Mouse (Mus musculus) kidney, embryonic 14.5 days (tissue): ENCODE data around the gene Wwp2. TPM values are rescaled to one million over a fixed set of nuclear protein-coding genes. Genes with fewer than 3 reads are reported as not detected.

ENCODE experiments used
- ATAC-seq: fragments of 200-750 bp; cut with Nextera tagmentation; 2 replicates; pipeline ENCODE4 v1.8.0; 2017; ENCODE audit warnings: moderate number of reproducible peaks, mild to moderate bottlenecking, moderate TSS enrichment, moderate library complexity; ENCODE audit not compliant: low FRiP score, low TSS enrichment
- H3K27ac ChIP-seq: fragments of 300-500 bp; sonication (generic); 2 replicates; pipeline ENCODE4 v1.5.1; 2014; ENCODE audit warnings: low read depth, mild to moderate bottlenecking, low read length, moderate library complexity, mixed read lengths
- H3K27me3 ChIP-seq: fragments of 300-500 bp; sonication (generic); 2 replicates; pipeline ENCODE4 v1.6.1; 2014; ENCODE audit warnings: mild to moderate bottlenecking, low read length; ENCODE audit not compliant: control insufficient read depth, insufficient read depth
- H3K36me3 ChIP-seq: fragments of 300-500 bp; sonication (generic); 2 replicates; pipeline ENCODE4 v1.6.1; 2014; ENCODE audit warnings: low read length, mixed read lengths; ENCODE audit not compliant: control insufficient read depth, insufficient read depth
- H3K4me1 ChIP-seq: fragments of 300-500 bp; sonication (generic); 2 replicates; pipeline ENCODE4 v1.6.1; 2014; ENCODE audit warnings: low read length, mixed read lengths; ENCODE audit not compliant: control insufficient read depth, insufficient read depth
- H3K4me2 ChIP-seq: fragments of 300-500 bp; sonication (generic); replicated peaks from 2 replicates; pipeline ENCODE4 v1.6.1; 2014; ENCODE audit warnings: low read depth, mild to moderate bottlenecking, low read length
- H3K4me3 ChIP-seq: fragments of 300-500 bp; sonication (generic); 2 replicates; pipeline ENCODE4 v1.5.1; 2014; ENCODE audit warnings: mild to moderate bottlenecking, low read length
- H3K9ac ChIP-seq: fragments of 300-500 bp; sonication (generic); 2 replicates; pipeline ENCODE4 v1.6.1; 2014; ENCODE audit warnings: low read depth, mild to moderate bottlenecking, low read length, moderate library complexity
- H3K9me3 ChIP-seq: fragments of 300-500 bp; sonication (generic); 2 replicates; pipeline ENCODE4 v1.6.1; 2016; ENCODE audit warnings: low read length; ENCODE audit not compliant: control insufficient read depth
- WGBS: fragments of 180-500 bp; shearing (Covaris S2); extraction: QIAGEN DNeasy Blood & Tissue Kit; methylation state at CpG from one replicate; pipeline ENCODE4 v1.1.7; 2014; 5-methylcytosine and 5-hydroxymethylcytosine counted together
- polyA plus RNA-seq: library from polyadenylated mRNA; unstranded; fragments of >200 nt; fragmentation: Nextera tagmentation; extraction: Ambion mirVana; gene quantifications from 2 replicates; pipeline ENCODE4 v1.2.1, GENCODE M21; 2014

Wwp2 gene
- polyA plus RNA-seq, 1 experiment from 2014 or later, result 43.7 TPM

GRCm38 (mm10) chr8:107399495-107399894 lies 36.7 kb upstream of the Wwp2 start:
- Histone ChIP-seq H3K4me1 (peaks cover 10% of the 10 kb centered on the region; the same call in 1 of the 2 replicates), H3K36me3 (no peaks in the 10 kb centered on the region)
- 27% methylated on average over 9 of the region's 9 CpGs for WGBS

GRCm38 (mm10) chr8:107401866-107402265 lies 34.3 kb upstream of the Wwp2 start:
- Histone ChIP-seq H3K4me2 (no peak overlapping the region; the same call in 1 of the 2 replicates), H3K27me3 (no peaks in the 10 kb centered on the region), H3K36me3 (no peaks in the 10 kb centered on the region), H3K4me1 (peaks cover 10% of the 10 kb centered on the region; the same call in 1 of the 2 replicates), H3K9ac (no peak overlapping the region), H3K9me3 (no peaks in the 10 kb centered on the region), H3K4me3 (no peak overlapping the region), H3K27ac (no peak overlapping the region; the same call in 1 of the 2 replicates)
- ATAC-seq, result no peak
- WGBS, result 78% methylated on average over 5 of the region's 5 CpGs

More at GRCm38 (mm10) chr8:107399495-107399894, 36.7 kb upstream of the Wwp2 start:
- Histone ChIP-seq H3K27me3 (no peaks in the 10 kb centered on the region), H3K27ac (no peak overlapping the region), H3K9me3 (no peaks in the 10 kb centered on the region), H3K4me3 (no peak overlapping the region), H3K9ac (no peak overlapping the region), H3K4me2 (no peak overlapping the region)
- ATAC-seq, result no peak

- no peaks in the 10 kb centered on the region; the same call in 1 of the 2 replicates for H3K36me3 ChIP-seq
- 9% methylated on average over 22 of the region's 22 CpGs for WGBS
- H3K4me2 ChIP-seq, result peak within 1 kb of the TSS; percentile 36
- H3K4me3 ChIP-seq, result peak within 1 kb of the TSS; percentile 22
- no peak within 1 kb of the TSS for H3K9ac ChIP-seq
- H3K4me1 ChIP-seq, result 0 out of 2 replicates have a peak, but pooled peaks cover 6% of the 10 kb centered on the region
- no peak within 1 kb of the TSS; the same call in 1 of the 2 replicates for H3K27ac ChIP-seq
- peak; percentile 98 for ATAC-seq
- H3K9me3 ChIP-seq, result no peaks in the 10 kb centered on the region
- H3K27me3 ChIP-seq, result no peaks in the 10 kb centered on the region
Observed at GRCm38 (mm10) chr8:107403038-107403781, 33.0 kb upstream of the Wwp2 start, which contains the start of gene Nqo1. Nqo1 (minus strand) TSS chr8:107403206.

GRCm38 (mm10) chr8:107404057-107404456 lies 32.1 kb upstream of the Wwp2 start:
- ATAC-seq, result no peak
- Histone ChIP-seq H3K27me3 (no peaks in the 10 kb centered on the region), H3K27ac (no peak overlapping the region), H3K9me3 (no peaks in the 10 kb centered on the region), H3K4me1 (0 out of 2 replicates have a peak, but pooled peaks cover 6% of the 10 kb centered on the region), H3K36me3 (no peaks in the 10 kb centered on the region; the same call in 1 of the 2 replicates), H3K4me3 (no peak overlapping the region), H3K9ac (no peak overlapping the region), H3K4me2 (no peak overlapping the region)
- 75% methylated on average over 4 of the region's 4 CpGs for WGBS

- peaks cover 15% of the 10 kb centered on the region for H3K36me3 ChIP-seq
- no peak overlapping the region for H3K27ac ChIP-seq
- 59% methylated on average over 3 of the region's 3 CpGs for WGBS
- ATAC-seq, result no peak
- H3K27me3 ChIP-seq, result no peaks in the 10 kb centered on the region
- H3K4me2 ChIP-seq, result no peak overlapping the region
- H3K4me1 ChIP-seq, result 0 out of 2 replicates have a peak, but pooled peaks cover 6% of the 10 kb centered on the region
- no peaks in the 10 kb centered on the region for H3K9me3 ChIP-seq
- no peak overlapping the region for H3K4me3 ChIP-seq
- H3K9ac ChIP-seq, result no peak overlapping the region
Observed at GRCm38 (mm10) chr8:107405935-107406334, 30.2 kb upstream of the Wwp2 start.

GRCm38 (mm10) chr8:107411391-107411790 lies 24.8 kb upstream of the Wwp2 start:
- Histone ChIP-seq H3K36me3 (peaks cover 68% of the 10 kb centered on the region), H3K4me3 (no peak overlapping the region), H3K4me2 (no peak overlapping the region), H3K9me3 (no peaks in the 10 kb centered on the region), H3K4me1 (no peaks in the 10 kb centered on the region), H3K27me3 (no peaks in the 10 kb centered on the region), H3K27ac (no peak overlapping the region), H3K9ac (no peak overlapping the region)
- 75% methylated on average over 4 of the region's 4 CpGs for WGBS
- ATAC-seq, result no peak

GRCm38 (mm10) chr8:107412552-107412951 lies 23.6 kb upstream of the Wwp2 start:
- no peak for ATAC-seq
- Histone ChIP-seq H3K27me3 (no peaks in the 10 kb centered on the region), H3K9me3 (no peaks in the 10 kb centered on the region), H3K4me3 (no peak overlapping the region), H3K36me3 (peaks cover 80% of the 10 kb centered on the region), H3K4me2 (no peak overlapping the region), H3K9ac (no peak overlapping the region), H3K27ac (no peak overlapping the region), H3K4me1 (no peaks in the 10 kb centered on the region)
- WGBS, result 91% methylated on average over 8 of the region's 8 CpGs

- no peak overlapping the region for H3K4me3 ChIP-seq
- no peak overlapping the region for H3K9ac ChIP-seq
- H3K36me3 ChIP-seq, result peaks cover 93% of the 10 kb centered on the region
- H3K27ac ChIP-seq, result no peak overlapping the region
- no peaks in the 10 kb centered on the region for H3K9me3 ChIP-seq
- no peaks in the 10 kb centered on the region for H3K27me3 ChIP-seq
- WGBS, result 94% methylated on average over 10 of the region's 10 CpGs
- H3K4me2 ChIP-seq, result no peak overlapping the region
- H3K4me1 ChIP-seq, result no peaks in the 10 kb centered on the region
- no peak for ATAC-seq
Observed at GRCm38 (mm10) chr8:107413881-107414280, 22.3 kb upstream of the Wwp2 start.

- H3K9me3 ChIP-seq, result no peaks in the 10 kb centered on the region
- WGBS, result 92% methylated on average over 12 of the region's 12 CpGs
- no peaks in the 10 kb centered on the region for H3K27me3 ChIP-seq
- ATAC-seq, result no peak
- H3K36me3 ChIP-seq, result peaks cover 98% of the 10 kb centered on the region
- no peak overlapping the region for H3K9ac ChIP-seq
- H3K4me3 ChIP-seq, result no peak overlapping the region
- no peak overlapping the region for H3K27ac ChIP-seq
- H3K4me2 ChIP-seq, result no peak overlapping the region
- no peaks in the 10 kb centered on the region for H3K4me1 ChIP-seq
Observed at GRCm38 (mm10) chr8:107417001-107417400, 19.2 kb upstream of the Wwp2 start.
